Mouse (Mus musculus): ENCODE results near the gene Ercc1. TPM values are rescaled to one million over a fixed set of nuclear protein-coding genes. Genes with fewer than 3 reads are reported as not detected.
A peak's percentile ranks its signal among the peaks of the same experiment; 100 is the strongest.

Gene Ercc1
- polyA plus RNA-seq, 1 experiment from 2014 or later, result 66.5 TPM

DNA sequence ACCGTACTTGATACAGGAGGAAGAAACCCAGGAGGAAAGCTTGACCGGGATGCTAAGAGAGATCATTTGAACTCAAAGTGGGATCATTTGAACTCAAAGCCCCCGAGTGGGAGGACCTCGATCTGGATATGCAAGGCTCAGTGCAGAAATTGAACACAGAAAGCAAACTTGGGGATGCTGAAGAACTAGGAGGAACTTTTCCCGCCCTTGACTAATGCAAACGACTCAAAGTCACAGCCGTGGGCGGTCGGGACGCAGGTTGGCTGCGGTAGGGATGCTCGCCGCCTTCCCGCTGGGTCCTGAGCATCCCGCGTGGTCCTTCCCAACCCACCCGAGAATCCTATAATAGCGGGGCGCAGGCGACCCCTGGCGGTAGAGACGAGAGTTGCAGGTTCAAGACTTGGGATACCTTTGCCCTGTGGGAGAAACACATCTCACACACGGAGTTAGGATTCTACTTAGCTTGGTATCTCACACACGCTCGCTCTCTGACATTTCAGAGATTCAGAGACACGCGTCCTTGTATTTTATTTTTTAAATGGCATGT lies 2.0 kb upstream of the Ercc1 start:
- Histone ChIP-seq H3K36me3 (no peaks in the 10 kb centered on the region), H3K4me1 (peaks cover 28% of the 10 kb centered on the region), H3K27ac (peak overlapping the region; percentile 71; the same call in 1 of the 2 replicates), H3K27me3 (replicated peaks) (peaks cover 3% of the 10 kb centered on the region; the same call in 1 of the 2 replicates), H3K4me3 (replicated peaks) (peak overlapping the region; percentile 50), H3K9ac (peak overlapping the region; percentile 39; the same call in 1 of the 2 replicates), H3K9me3 (no peaks in the 10 kb centered on the region), H3K4me2 (peak overlapping the region; percentile 96)
- ATAC-seq (ENCODE audit: insufficient read depth, low FRiP score, low read depth), result no peak
- WGBS, result under 1% methylated on average over 27 of the region's 27 CpGs

GRCm38 (mm10) chr7:19343210-19343808 lies 1.3 kb upstream of the Ercc1 start:
- Histone ChIP-seq H3K9me3 (no peaks in the 10 kb centered on the region), H3K4me2 (peak overlapping the region; percentile 96), H3K4me1 (peaks cover 28% of the 10 kb centered on the region)

DNA sequence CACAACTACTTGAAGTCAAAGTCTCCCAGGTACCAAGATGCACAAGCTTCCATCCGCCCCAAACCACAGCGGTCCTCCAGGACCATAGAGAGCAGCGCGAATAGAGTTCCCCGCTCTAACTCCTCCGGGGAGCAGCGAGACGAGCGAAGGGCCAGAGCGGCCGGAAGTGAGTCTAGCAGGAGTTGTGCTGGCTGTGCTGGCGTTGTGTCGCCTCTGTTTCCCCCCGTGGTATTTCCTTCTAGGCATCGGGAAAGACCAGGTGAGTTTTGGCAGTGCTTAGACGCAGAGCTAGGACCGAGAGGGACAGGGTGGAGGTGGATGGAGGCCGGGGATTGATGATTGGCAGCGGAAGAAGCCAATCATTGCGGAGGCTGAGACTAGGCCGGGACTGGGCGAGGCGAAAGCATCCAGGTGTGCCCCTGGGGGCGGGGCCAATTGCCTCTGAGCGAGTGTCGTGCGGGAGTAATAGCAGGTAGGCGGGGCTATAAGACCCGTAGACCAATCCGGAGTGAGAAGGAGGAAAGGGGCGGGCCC lies 427 bp downstream of the Ercc1 start:
- peaks cover 28% of the 10 kb centered on the region for H3K4me1 ChIP-seq
- under 1% methylated on average over 31 of the region's 31 CpGs for WGBS

More at GRCm38 (mm10) chr7:19343210-19343808, 1.3 kb upstream of the Ercc1 start:
- under 1% methylated on average over 11 of the region's 11 CpGs for WGBS
- no peaks in the 10 kb centered on the region for H3K36me3 ChIP-seq
- H3K27me3 ChIP-seq (replicated peaks), result peaks cover 3% of the 10 kb centered on the region; the same call in 1 of the 2 replicates
- H3K27ac ChIP-seq, result no peak overlapping the region
- no peak overlapping the region for H3K9ac ChIP-seq
- no peak overlapping the region for H3K4me3 ChIP-seq (replicated peaks)
- no peak for ATAC-seq (ENCODE audit: insufficient read depth, low FRiP score, low read depth)

DNA sequence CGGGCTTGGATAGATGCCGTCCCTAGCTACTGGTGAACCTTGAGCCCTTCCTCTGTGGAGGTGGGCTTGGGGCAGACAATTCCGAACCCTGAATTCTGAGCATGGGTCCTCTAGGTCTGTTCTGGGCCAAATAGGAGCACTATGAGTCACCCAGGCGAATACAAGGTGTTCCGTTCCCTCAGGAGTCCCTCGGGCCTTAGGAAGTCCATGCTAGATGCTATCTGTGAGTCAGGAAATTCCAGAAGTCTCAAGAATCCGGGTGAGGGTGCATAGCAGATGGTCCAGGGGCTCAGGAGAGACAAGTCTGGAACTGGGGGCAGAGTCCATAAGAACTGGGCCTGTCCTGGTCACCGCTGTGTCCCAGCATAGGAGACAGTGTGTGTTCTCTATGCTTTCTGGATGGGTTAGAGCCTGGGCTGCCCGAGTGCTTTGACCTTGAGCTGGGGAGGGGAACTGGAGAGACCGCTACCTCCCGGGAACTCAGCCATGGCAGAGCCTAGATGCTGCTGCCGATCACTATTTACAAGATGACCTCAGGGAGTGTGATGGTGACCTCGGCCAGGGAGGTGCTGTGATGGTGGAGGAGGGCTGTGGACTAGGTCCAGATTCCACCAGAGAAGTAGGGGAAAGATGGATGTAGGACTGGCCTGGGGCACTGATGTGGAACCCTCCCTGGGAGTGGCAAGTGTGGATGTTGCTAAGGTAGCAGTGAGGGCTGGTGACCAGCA lies 4.8 kb downstream of the Ercc1 start:
- Histone ChIP-seq H3K4me1 (peaks cover 8% of the 10 kb centered on the region; the same call in 1 of the 2 replicates), H3K36me3 (peaks cover 24% of the 10 kb centered on the region), H3K9me3 (no peaks in the 10 kb centered on the region), H3K27ac (no peak overlapping the region), H3K9ac (no peak overlapping the region), H3K4me2 (no peak overlapping the region), H3K4me3 (replicated peaks) (no peak overlapping the region), H3K27me3 (replicated peaks) (no peaks in the 10 kb centered on the region)
- WGBS, result 83% methylated on average over 13 of the region's 13 CpGs
- ATAC-seq (ENCODE audit: insufficient read depth, low FRiP score, low read depth), result no peak

More for the DNA sequence above, 427 bp downstream of the Ercc1 start:
- peak; percentile 95 for ATAC-seq (ENCODE audit: insufficient read depth, low FRiP score, low read depth)
- Histone ChIP-seq H3K4me3 (replicated peaks) (peak overlapping the region; percentile 60), H3K27ac (peak overlapping the region; percentile 86), H3K9ac (peak overlapping the region; percentile 32; the same call in 1 of the 2 replicates), H3K36me3 (no peaks in the 10 kb centered on the region), H3K4me2 (peak overlapping the region; percentile 84), H3K9me3 (no peaks in the 10 kb centered on the region), H3K27me3 (replicated peaks) (peaks cover 3% of the 10 kb centered on the region; the same call in 1 of the 2 replicates)

GRCm38 (mm10) chr7:19350221-19350620 lies 5.6 kb downstream of the Ercc1 start:
- peaks cover 8% of the 10 kb centered on the region; the same call in 1 of the 2 replicates for H3K4me1 ChIP-seq
- ATAC-seq (ENCODE audit: insufficient read depth, low FRiP score, low read depth), result no peak
- H3K36me3 ChIP-seq, result peaks cover 24% of the 10 kb centered on the region

DNA sequence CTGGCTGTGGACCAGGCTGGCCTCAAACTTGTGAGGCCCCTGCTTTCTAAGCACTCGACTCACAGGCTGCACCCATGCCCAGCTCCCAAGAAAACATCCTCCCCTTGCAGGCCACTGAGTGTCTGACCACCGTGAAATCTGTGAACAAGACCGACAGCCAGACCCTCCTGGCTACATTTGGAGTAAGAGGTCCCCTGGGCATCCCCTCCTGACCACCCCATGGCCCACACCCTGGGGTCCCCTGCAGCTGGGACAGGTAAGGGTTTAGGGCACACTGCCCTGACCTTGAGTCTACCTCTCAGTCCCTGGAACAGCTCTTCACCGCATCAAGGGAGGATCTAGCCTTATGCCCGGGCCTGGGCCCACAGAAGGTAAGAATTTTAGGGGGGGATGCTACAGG lies 10.4 kb downstream of the Ercc1 start:
- no peak for ATAC-seq (ENCODE audit: insufficient read depth, low FRiP score, low read depth)
- WGBS, result 83% methylated on average over 5 of the region's 5 CpGs
- Histone ChIP-seq H3K36me3 (peaks cover 32% of the 10 kb centered on the region), H3K4me3 (replicated peaks) (no peak overlapping the region), H3K4me2 (no peak overlapping the region), H3K27me3 (replicated peaks) (no peaks in the 10 kb centered on the region), H3K4me1 (peaks cover 13% of the 10 kb centered on the region), H3K27ac (no peak overlapping the region), H3K9ac (no peak overlapping the region), H3K9me3 (no peaks in the 10 kb centered on the region)

More at GRCm38 (mm10) chr7:19350221-19350620, 5.6 kb downstream of the Ercc1 start:
- H3K4me3 ChIP-seq (replicated peaks), result no peak overlapping the region
- H3K27ac ChIP-seq, result no peak overlapping the region
- H3K27me3 ChIP-seq (replicated peaks), result no peaks in the 10 kb centered on the region
- 95% methylated on average over 8 of the region's 8 CpGs for WGBS
- no peak overlapping the region for H3K4me2 ChIP-seq
- H3K9me3 ChIP-seq, result no peaks in the 10 kb centered on the region
- H3K9ac ChIP-seq, result no peak overlapping the region

GRCm38 (mm10) chr7:19356311-19356710 lies 11.7 kb downstream of the Ercc1 start:
- Histone ChIP-seq H3K27me3 (replicated peaks) (no peaks in the 10 kb centered on the region), H3K9me3 (no peaks in the 10 kb centered on the region), H3K27ac (no peak overlapping the region), H3K4me3 (replicated peaks) (no peak overlapping the region), H3K36me3 (peaks cover 22% of the 10 kb centered on the region), H3K4me1 (peaks cover 22% of the 10 kb centered on the region), H3K9ac (no peak overlapping the region), H3K4me2 (no peak overlapping the region)
- ATAC-seq (ENCODE audit: insufficient read depth, low FRiP score, low read depth), result no peak
- 68% methylated on average over 10 of the region's 10 CpGs for WGBS

DNA sequence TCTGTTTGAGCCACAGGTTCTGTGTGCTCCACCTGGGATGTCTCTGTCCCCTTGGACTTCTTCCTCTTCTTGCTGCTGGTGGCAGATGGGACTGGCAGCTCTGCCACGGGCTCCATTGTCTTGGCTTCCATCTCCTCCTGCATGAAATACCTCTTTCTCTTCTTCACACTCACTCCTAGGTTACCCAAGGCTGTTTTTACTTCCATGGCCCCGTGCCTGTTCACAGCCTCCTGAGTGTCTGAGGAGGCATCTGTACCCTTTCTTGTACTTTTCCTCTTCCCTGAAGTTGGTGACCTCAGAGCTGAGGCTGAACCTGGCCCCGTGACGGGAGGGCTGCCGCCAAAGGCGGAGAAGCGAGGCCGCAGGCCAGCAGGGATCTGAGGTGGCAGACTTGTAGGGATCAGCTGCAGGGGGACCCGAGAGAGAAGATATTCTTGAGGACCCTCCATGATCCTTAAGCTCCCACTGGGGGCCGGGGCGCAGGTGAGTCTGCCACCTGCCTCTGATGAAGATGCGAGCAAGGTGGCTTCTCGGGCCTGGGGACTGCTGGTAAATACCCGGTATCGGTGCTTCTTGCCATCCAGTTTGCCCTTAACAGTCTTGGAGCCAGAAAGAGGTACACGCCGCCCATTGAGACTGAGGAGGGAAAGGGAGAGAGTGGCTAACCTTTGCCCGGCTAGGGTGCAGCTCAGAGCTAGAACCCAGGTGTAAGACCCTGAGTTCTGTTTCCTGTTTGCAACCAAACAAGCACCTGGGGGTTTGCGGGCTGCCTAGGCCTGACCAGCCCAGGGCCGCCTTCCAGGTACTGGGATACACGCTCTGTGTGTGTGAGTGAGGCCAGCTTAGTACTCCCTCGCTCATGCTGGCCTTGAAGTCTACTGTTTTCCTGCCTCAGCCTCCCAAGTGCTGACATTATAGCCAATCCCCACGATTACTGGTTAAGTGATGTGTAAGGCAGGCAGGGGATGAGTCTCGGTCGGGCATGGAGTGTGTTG lies 13.1 kb downstream of the Ercc1 start:
- peaks cover 29% of the 10 kb centered on the region for H3K4me1 ChIP-seq
- no peaks in the 10 kb centered on the region for H3K9me3 ChIP-seq
- H3K4me2 ChIP-seq, result peak overlapping the region; percentile 97
- no peak overlapping the region for H3K9ac ChIP-seq
- no peaks in the 10 kb centered on the region for H3K27me3 ChIP-seq (replicated peaks)
- no peak for ATAC-seq (ENCODE audit: insufficient read depth, low FRiP score, low read depth)
- 87% methylated on average over 25 of the region's 25 CpGs for WGBS
- no peak overlapping the region for H3K27ac ChIP-seq
- peaks cover 10% of the 10 kb centered on the region for H3K36me3 ChIP-seq
- H3K4me3 ChIP-seq (replicated peaks), result peak overlapping the region; percentile 82

- H3K27ac ChIP-seq, result no peak overlapping the region
- H3K4me3 ChIP-seq (replicated peaks), result peak overlapping the region; percentile 82
- peak overlapping the region; percentile 17; the same call in 1 of the 2 replicates for H3K9ac ChIP-seq
- H3K27me3 ChIP-seq (replicated peaks), result no peaks in the 10 kb centered on the region
- H3K4me1 ChIP-seq, result peaks cover 34% of the 10 kb centered on the region
- H3K9me3 ChIP-seq, result no peaks in the 10 kb centered on the region
- 13% methylated on average over 13 of the region's 13 CpGs for WGBS
- no peak for ATAC-seq (ENCODE audit: insufficient read depth, low FRiP score, low read depth)
- H3K4me2 ChIP-seq, result peak overlapping the region; percentile 97
- H3K36me3 ChIP-seq, result peaks cover 8% of the 10 kb centered on the region; the same call in 1 of the 2 replicates
Measured at GRCm38 (mm10) chr7:19358634-19359033, 14.1 kb downstream of the Ercc1 start.

DNA sequence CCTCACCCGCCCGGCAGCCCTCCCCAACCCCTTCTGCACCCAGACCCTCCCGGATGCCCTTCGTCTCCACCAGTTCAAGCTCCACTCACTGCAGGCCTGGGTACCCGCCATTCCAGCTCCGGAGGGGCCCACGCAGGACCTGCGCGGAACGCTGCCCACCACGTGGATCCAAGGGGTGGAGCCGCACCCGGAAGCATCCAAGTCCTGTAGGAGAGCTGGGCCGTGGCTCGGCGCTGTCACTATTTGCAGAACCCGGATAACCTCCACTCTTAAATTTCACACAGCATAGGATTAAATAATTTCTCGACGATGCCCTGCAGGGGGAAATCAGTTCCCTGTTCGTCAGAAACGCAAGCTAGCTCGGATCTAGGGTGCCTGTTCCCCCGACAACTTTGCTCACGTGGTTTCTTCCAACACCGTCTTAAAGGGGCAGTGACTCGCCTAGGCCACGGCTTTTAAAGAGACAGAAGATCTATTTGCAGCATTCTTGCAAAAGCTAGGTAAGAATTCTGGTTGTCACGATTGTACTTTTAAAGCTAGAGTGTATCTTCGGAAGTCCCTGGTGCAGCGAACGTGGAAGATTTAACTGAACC lies 14.8 kb downstream of the Ercc1 start, which contains the start of the genes Cd3eap and Ppp1r13l:
Gene Cd3eap (minus strand): TSS at position 185 of the 593 bp plus-strand sequence.
Gene Ppp1r13l (plus strand): TSS at position 451 of the 593 bp plus-strand sequence.
- H3K9ac ChIP-seq, result peak within 1 kb of the TSS; percentile 17; the same call in 1 of the 2 replicates
- no peaks in the 10 kb centered on the region for H3K9me3 ChIP-seq
- WGBS, result under 1% methylated on average over 31 of the region's 31 CpGs
- H3K27me3 ChIP-seq (replicated peaks), result no peaks in the 10 kb centered on the region
- H3K4me3 ChIP-seq (replicated peaks), result peak within 1 kb of the TSS; percentile 82
- peak within 1 kb of the TSS; percentile 67 for H3K27ac ChIP-seq
- ATAC-seq (ENCODE audit: insufficient read depth, low FRiP score, low read depth), result peak; percentile 53; the same call in 1 of the 2 replicates
- peaks cover 37% of the 10 kb centered on the region for H3K4me1 ChIP-seq
- peaks cover 8% of the 10 kb centered on the region; the same call in 1 of the 2 replicates for H3K36me3 ChIP-seq
- peak within 1 kb of the TSS; percentile 97 for H3K4me2 ChIP-seq
